Mouse (Mus musculus): Measurements from ENCODE around the gene Arhgef12. TPM values are rescaled to one million over a fixed set of nuclear protein-coding genes. Genes with fewer than 3 reads are reported as not detected.

Gene Arhgef12
- polyA plus RNA-seq, 1 experiment = 6.9 TPM

DNA sequence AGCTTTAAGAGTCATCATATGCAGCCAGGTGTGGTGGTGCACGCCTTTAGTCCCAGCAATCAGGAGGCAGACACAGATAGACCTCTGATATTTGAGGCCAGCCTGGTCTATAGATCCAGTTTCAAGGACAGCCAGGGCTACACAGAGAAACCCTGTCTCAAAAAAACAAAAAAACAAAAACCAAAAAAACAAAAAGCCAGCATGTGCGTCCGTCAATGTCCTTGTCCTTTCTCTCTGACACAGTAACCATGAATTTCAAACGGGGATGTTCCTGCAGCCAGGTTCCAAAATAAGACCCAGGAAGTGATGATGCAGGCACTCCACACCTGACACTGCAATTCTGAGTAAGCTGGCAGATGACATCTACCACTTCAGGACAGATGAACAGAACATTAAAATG is 12.2 kb downstream of the Arhgef12 start:
- no peak overlapping the region for H3K27ac ChIP-seq (ENCODE audit: control insufficient read depth, insufficient read depth, low read depth, low read length)
- no peaks in the 10 kb centered on the region for H3K27me3 ChIP-seq (ENCODE audit: control insufficient read depth, insufficient read depth, low read length)
- TF ChIP-seq POLR2A (IDR thresholded peaks at IDR 0.05; ENCODE audit: control insufficient read depth, low read depth, low read length) (no peak), CTCF (IDR thresholded peaks at IDR 0.05; ENCODE audit: control insufficient read depth, insufficient read depth, insufficient replicate concordance, low read depth, low read length) (no peak)
- H3K4me3 ChIP-seq (ENCODE audit: control insufficient read depth, low read depth, low read length) = no peak overlapping the region
- H3K36me3 ChIP-seq (ENCODE audit: control insufficient read depth, insufficient read depth, low read length) = no peaks in the 10 kb centered on the region
- no peaks in the 10 kb centered on the region for H3K4me1 ChIP-seq (ENCODE audit: control insufficient read depth, insufficient read depth, low read length)

- Histone ChIP-seq H3K27ac (ENCODE audit: control insufficient read depth, insufficient read depth, low read depth, low read length) (no peak overlapping the region), H3K27me3 (ENCODE audit: control insufficient read depth, insufficient read depth, low read length) (no peaks in the 10 kb centered on the region), H3K36me3 (ENCODE audit: control insufficient read depth, insufficient read depth, low read length) (no peaks in the 10 kb centered on the region), H3K4me3 (ENCODE audit: control insufficient read depth, low read depth, low read length) (no peak overlapping the region), H3K4me1 (ENCODE audit: control insufficient read depth, insufficient read depth, low read length) (no peaks in the 10 kb centered on the region)
- TF ChIP-seq CTCF (IDR thresholded peaks at IDR 0.05; ENCODE audit: control insufficient read depth, insufficient read depth, insufficient replicate concordance, low read depth, low read length) = no peak
- no peak for TF ChIP-seq POLR2A (IDR thresholded peaks at IDR 0.05; ENCODE audit: control insufficient read depth, low read depth, low read length)
Measured at GRCm38 (mm10) chr9:43093803-43094202, 13.2 kb downstream of the Arhgef12 start.

DNA sequence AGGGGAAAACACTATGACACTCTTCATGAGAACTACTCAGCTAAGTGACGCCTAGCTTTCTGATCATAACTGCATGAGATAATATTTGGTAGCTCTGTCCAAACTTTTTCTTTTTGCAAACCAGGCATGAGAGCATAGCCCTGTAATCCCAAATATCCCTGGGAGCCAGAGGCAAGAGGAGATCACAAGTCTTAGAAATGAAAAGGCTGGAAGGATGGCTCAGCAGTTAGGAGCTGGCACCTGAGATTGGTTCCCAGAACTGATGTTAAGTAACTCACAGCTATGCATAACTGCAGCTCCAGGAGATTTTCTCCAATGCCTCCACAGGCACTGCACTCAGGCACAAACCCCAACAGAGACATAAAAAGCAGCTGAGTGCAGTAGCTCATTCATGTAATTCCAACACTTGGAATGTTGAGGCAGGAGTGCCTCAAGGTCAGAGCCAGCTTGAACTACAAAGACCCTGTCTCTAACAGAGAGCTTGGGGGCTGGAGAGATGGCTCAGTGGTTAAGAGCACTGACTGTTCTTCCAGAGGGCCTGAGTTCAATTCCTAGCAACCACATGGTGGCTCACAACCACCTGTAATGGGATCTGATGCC is 21.3 kb downstream of the Arhgef12 start:
- no peak overlapping the region for H3K4me3 ChIP-seq (ENCODE audit: control insufficient read depth, low read depth, low read length)
- H3K4me1 ChIP-seq (ENCODE audit: control insufficient read depth, insufficient read depth, low read length) = no peaks in the 10 kb centered on the region
- no peak for TF ChIP-seq CTCF (IDR thresholded peaks at IDR 0.05; ENCODE audit: control insufficient read depth, insufficient read depth, insufficient replicate concordance, low read depth, low read length)
- no peak for TF ChIP-seq POLR2A (IDR thresholded peaks at IDR 0.05; ENCODE audit: control insufficient read depth, low read depth, low read length)
- no peaks in the 10 kb centered on the region for H3K27me3 ChIP-seq (ENCODE audit: control insufficient read depth, insufficient read depth, low read length)
- no peaks in the 10 kb centered on the region for H3K36me3 ChIP-seq (ENCODE audit: control insufficient read depth, insufficient read depth, low read length)
- H3K27ac ChIP-seq (ENCODE audit: control insufficient read depth, insufficient read depth, low read depth, low read length) = no peak overlapping the region

DNA sequence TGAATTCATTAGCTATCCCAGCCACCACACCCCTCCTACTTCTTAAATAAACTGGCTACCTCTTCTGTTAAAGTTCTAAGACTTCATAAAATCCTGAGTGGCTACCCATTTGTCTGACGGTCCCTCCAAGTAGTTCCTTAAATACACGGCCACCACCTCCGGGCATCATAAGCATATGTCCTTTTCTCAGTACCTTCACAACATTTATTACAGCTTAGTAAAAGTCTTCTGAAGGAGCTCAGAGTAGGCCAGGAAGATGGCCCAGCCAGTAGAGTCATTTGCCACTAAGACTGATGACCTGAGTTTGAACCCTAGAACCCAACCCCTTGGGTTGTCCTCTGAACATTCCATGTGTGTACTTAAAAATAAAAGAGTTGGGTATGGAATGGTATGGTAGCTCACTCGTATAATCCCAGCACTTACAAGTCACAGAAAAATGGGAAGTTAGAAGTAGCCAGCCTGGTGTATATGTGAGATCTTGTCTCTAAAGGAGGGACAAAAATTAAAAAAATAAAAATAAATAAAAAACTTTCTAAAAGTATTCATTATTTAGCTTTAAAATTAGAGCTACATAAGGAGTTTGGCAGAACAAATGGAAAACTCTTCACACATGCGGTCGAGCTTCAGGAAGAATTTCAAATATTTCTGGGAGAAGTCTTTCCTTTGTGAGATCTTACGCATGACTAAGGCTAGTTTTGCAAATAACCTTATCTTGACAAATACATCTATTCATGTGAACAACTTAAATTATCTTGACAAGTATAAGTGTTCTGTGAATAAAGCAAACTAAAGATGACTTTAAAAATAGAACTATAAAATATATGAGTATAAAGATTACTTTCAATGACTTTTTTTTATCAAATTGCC is 22.3 kb downstream of the Arhgef12 start:
- Histone ChIP-seq H3K27ac (ENCODE audit: control insufficient read depth, insufficient read depth, low read depth, low read length) (no peak overlapping the region), H3K27me3 (ENCODE audit: control insufficient read depth, insufficient read depth, low read length) (no peaks in the 10 kb centered on the region), H3K4me1 (ENCODE audit: control insufficient read depth, insufficient read depth, low read length) (no peaks in the 10 kb centered on the region), H3K4me3 (ENCODE audit: control insufficient read depth, low read depth, low read length) (no peak overlapping the region), H3K36me3 (ENCODE audit: control insufficient read depth, insufficient read depth, low read length) (no peaks in the 10 kb centered on the region)
- no peak for TF ChIP-seq CTCF (IDR thresholded peaks at IDR 0.05; ENCODE audit: control insufficient read depth, insufficient read depth, insufficient replicate concordance, low read depth, low read length)
- no peak for TF ChIP-seq POLR2A (IDR thresholded peaks at IDR 0.05; ENCODE audit: control insufficient read depth, low read depth, low read length)

GRCm38 (mm10) chr9:43083441-43084055 is 23.5 kb downstream of the Arhgef12 start:
- Histone ChIP-seq H3K27ac (ENCODE audit: control insufficient read depth, insufficient read depth, low read depth, low read length) (no peak overlapping the region), H3K4me1 (ENCODE audit: control insufficient read depth, insufficient read depth, low read length) (no peaks in the 10 kb centered on the region), H3K4me3 (ENCODE audit: control insufficient read depth, low read depth, low read length) (no peak overlapping the region), H3K27me3 (ENCODE audit: control insufficient read depth, insufficient read depth, low read length) (no peaks in the 10 kb centered on the region), H3K36me3 (ENCODE audit: control insufficient read depth, insufficient read depth, low read length) (no peaks in the 10 kb centered on the region)
- TF ChIP-seq POLR2A (IDR thresholded peaks at IDR 0.05; ENCODE audit: control insufficient read depth, low read depth, low read length) (no peak), CTCF (IDR thresholded peaks at IDR 0.05; ENCODE audit: control insufficient read depth, insufficient read depth, insufficient replicate concordance, low read depth, low read length) (no peak)

DNA sequence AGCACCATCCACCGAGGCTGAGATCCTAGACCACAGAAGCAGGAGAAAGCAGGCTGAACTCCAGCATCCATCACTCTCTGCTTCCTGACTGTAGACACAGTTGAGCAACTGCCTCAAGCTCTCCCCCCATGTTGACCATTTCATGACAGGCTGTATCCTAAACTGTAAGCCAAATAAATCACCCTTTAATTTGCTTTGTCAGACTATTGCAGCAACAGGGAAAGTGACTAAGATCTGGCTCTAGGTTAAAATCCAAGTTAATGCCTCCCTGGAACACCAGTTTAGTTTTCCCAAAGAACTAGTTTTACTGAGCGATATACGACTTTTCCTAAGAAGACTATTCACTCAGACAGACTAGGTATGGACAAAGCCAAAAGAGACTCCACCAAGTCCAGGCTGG is 28.3 kb downstream of the Arhgef12 start:
- Histone ChIP-seq H3K27me3 (ENCODE audit: control insufficient read depth, insufficient read depth, low read length) (no peaks in the 10 kb centered on the region), H3K36me3 (ENCODE audit: control insufficient read depth, insufficient read depth, low read length) (no peaks in the 10 kb centered on the region), H3K4me1 (ENCODE audit: control insufficient read depth, insufficient read depth, low read length) (no peaks in the 10 kb centered on the region), H3K27ac (ENCODE audit: control insufficient read depth, insufficient read depth, low read depth, low read length) (no peak overlapping the region), H3K4me3 (ENCODE audit: control insufficient read depth, low read depth, low read length) (no peak overlapping the region)
- TF ChIP-seq POLR2A (IDR thresholded peaks at IDR 0.05; ENCODE audit: control insufficient read depth, low read depth, low read length) = no peak

GRCm38 (mm10) chr9:43076163-43076562 is 30.9 kb downstream of the Arhgef12 start:
- Histone ChIP-seq H3K4me1 (ENCODE audit: control insufficient read depth, insufficient read depth, low read length) (no peaks in the 10 kb centered on the region), H3K4me3 (ENCODE audit: control insufficient read depth, low read depth, low read length) (no peak overlapping the region), H3K27ac (ENCODE audit: control insufficient read depth, insufficient read depth, low read depth, low read length) (no peak overlapping the region), H3K36me3 (ENCODE audit: control insufficient read depth, insufficient read depth, low read length) (no peaks in the 10 kb centered on the region), H3K27me3 (ENCODE audit: control insufficient read depth, insufficient read depth, low read length) (no peaks in the 10 kb centered on the region)
- TF ChIP-seq CTCF (IDR thresholded peaks at IDR 0.05; ENCODE audit: control insufficient read depth, insufficient read depth, insufficient replicate concordance, low read depth, low read length) = no peak
